Mouse (Mus musculus) heart, postnatal 14 days (tissue): ENCODE data around the gene Prdm16. TPM values are rescaled to one million over a fixed set of nuclear protein-coding genes. Genes with fewer than 3 reads are reported as not detected.

Experiments
- DNase-seq, 2 experiments: peaks; one replicate each; pipeline ENCODE4 v3.0.0; 2021 to 2022
- intact Hi-C: fragments of 180-260 bp; cut with DNase I; formaldehyde crosslinking; loops from one replicate; pipeline ENCODE4 v1.15.1; 2025
- total RNA-seq, 2 experiments: library from RNA; stranded (reverse); gene quantifications; 2 replicates each; pipeline ENCODE4 v1.2.3; 2021

Prdm16 gene
- total RNA-seq, 2 experiments from 2014 or later: 15.7 to 18.0 TPM

- no peak for DNase-seq
- intact Hi-C loops: no loop called here
Observed at GRCm38 (mm10) chr4:154569845-154570244, 66.8 kb downstream of the Prdm16 start.

GRCm38 (mm10) chr4:154568798-154569197 lies 67.9 kb downstream of the Prdm16 start:
- no peak for DNase-seq
- intact Hi-C loops: no loop called here

- intact Hi-C loops: no loop called here
Observed at GRCm38 (mm10) chr4:154567942-154568341, 68.7 kb downstream of the Prdm16 start.

DNA sequence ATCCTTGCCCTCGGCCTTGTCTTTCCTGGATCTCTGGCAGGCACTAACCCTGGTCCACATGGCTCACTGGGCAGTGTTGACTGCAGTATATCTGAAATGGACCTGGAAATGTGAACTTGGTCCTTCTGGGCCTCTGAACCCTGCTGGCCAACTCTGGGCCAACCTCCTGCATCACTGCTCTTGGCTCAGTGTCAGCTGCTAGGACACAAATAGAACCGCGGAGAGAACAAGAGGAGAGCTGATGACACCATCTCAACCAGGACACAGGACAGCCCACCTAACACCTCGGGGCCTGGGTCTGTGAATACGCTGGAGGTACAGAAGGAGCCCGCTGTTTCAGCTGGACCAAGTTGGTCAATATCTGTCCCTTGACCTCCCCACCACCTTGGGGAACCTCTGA lies 73.5 kb downstream of the Prdm16 start:
- intact Hi-C loops: no loop called here
- DNase-seq: peak in 1 of 2 experiments; percentile 45

More at GRCm38 (mm10) chr4:154567942-154568341, 68.7 kb downstream of the Prdm16 start:
- DNase-seq: no peak

GRCm38 (mm10) chr4:154558041-154558440 lies 78.6 kb downstream of the Prdm16 start:
- intact Hi-C loops: no loop called here
- no peak for DNase-seq

DNA sequence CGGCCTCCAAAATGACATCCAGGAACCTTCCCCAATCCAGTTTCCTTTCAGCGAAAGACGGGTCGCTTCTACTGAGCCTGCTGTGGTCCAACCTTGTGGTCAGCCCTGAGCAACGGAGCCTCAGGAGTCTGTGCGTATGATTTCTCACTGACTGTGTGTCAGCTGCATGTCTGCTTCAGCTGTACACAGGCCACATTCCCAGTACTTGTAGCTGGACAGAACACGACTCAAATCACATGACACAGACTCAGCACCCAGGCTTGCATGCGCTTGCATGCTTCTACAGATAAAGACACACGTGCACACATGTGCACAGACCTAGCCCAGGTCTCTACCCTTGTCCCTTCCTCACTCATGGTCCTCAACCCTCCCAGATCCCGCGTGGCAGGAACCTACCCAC lies 79.5 kb downstream of the Prdm16 start:
- intact Hi-C loops: no loop called here
- no peak for DNase-seq

DNA sequence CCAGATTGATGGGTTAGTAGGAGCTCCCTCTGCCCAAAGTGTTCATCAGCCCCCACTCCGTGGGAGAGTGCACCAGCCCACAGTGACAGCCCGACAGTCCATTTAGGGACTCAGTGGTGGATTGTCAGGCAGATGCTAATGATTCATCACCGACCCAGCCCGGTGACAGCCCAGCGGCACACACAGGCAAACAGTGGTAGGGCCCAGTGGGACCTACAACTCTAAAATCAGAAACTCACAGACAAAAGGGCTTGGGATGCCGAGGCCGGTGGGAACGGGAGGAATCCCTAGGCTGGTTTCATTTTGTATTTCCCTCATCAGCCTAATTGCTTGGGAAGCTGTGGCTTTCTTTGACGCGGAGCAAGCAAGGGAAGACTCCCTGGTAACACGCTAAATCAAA lies 80.3 kb downstream of the Prdm16 start:
- intact Hi-C loops: no loop called here
- DNase-seq: no peak

DNA sequence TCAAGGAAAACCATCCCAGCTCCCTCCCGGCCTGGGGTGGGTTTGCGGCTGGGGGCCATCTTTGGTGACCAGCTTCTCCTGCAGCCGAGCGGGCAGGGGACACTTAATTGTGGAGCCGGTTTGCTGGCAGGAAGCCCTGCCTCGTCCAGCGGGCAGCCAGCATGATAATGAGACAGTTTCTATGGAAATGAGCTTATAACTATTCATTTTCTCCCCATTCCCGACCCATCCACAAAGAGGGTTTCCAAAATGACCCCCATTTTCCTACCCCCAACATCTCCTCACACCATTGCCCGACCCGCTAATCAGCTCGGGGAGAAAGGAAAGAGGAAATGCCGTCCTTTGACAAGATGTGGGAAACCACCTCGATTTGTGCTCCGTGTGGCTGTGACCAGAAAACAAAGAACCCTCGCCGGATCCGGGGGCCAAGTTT lies 86.7 kb downstream of the Prdm16 start:
- DNase-seq: peak; percentile 40 to 54
- intact Hi-C loops: no loop called here

GRCm38 (mm10) chr4:154549497-154549896 lies 87.2 kb downstream of the Prdm16 start:
- intact Hi-C loops: no loop called here
- no peak for DNase-seq

DNA sequence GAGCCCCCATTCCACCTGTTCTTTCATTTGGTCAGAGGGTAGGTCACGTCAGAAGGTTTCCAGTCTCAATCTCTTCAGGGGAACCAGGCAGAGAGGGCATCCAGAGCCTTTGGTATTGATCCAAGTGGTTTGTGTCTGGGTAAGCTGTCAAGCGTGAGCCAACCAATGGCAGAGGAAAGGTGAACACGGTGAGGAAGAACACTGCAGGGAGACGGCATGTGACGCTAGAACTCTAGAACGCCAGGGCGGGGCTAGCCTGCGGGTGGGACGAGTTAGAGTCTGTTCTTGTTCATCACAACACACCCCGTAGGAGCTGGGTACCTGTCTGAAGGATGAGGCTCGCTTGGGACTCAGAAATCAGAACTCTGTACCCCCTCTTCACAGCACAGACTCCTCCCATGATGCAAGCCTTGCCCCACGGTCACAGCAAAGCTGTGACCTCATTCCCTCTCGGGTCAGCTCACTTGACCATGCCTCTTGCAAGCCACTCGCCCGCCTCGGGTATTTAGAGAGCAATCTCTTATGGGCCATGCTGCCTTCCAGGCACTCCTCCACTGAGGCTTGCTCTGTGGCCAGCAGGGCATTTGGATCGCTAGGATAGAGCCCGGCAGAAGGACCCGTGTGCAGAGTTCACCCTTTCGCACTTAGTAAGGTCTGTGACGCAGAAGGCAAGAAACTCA lies 89.4 kb downstream of the Prdm16 start:
- intact Hi-C loops: no loop called here
- peak; percentile 26 to 30 for DNase-seq

DNA sequence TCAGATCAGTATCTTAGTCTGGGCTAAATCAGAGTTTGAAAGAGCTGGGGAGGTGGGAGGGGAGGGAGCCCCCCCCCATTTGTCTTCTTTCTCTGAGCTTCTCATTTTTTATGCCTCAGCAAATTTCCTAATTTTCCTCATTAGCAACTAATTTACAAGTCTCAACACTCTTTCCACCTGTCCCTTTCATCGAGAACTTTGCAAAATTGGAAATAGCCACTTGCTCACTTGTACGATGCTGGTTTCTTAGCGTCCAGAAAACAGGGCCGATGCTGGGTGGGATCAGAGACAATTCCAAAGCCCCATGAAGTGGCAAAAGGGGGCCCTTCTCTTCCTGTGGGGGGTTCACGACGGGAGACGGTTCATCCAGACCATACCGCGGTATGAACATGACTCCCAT lies 91.4 kb downstream of the Prdm16 start:
- intact Hi-C loops: no loop called here
- no peak for DNase-seq

- no peak for DNase-seq
- intact Hi-C loops: no loop called here
Observed at GRCm38 (mm10) chr4:154543921-154544320, 92.8 kb downstream of the Prdm16 start.

- peak; percentile 37 to 56 for DNase-seq
- intact Hi-C loops: no loop called here
Observed at GRCm38 (mm10) chr4:154543128-154543527, 93.5 kb downstream of the Prdm16 start.

GRCm38 (mm10) chr4:154542568-154542967 lies 94.1 kb downstream of the Prdm16 start:
- intact Hi-C loops: no loop called here
- no peak for DNase-seq

GRCm38 (mm10) chr4:154541632-154542276 lies 94.9 kb downstream of the Prdm16 start:
- intact Hi-C loops: no loop called here
- no peak for DNase-seq

DNA sequence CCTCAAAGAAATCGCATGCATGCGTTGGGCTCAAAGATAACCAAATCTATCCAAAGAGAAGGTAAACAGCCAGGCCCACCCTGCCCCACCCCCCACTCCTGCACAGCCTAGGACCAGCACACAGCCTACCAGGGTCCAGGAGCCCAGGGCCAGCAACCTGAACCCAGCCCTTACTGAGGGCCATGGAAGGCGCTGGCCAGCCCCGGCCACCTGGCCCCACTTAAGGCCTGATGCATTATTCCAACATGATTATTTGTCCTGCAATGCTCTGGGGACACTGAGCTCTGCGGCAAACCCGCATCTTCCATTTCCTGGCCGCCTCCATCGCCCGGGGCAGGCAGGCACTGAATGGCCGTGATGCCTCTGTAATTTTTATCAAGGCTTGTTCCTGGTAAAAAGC lies 96.0 kb downstream of the Prdm16 start:
- intact Hi-C loops: no loop called here
- DNase-seq: no peak

GRCm38 (mm10) chr4:154539703-154540102 lies 97.0 kb downstream of the Prdm16 start:
- intact Hi-C loops: no loop called here
- no peak for DNase-seq

GRCm38 (mm10) chr4:154538727-154539126 lies 97.9 kb downstream of the Prdm16 start:
- intact Hi-C loops: no loop called here
- no peak for DNase-seq

DNA sequence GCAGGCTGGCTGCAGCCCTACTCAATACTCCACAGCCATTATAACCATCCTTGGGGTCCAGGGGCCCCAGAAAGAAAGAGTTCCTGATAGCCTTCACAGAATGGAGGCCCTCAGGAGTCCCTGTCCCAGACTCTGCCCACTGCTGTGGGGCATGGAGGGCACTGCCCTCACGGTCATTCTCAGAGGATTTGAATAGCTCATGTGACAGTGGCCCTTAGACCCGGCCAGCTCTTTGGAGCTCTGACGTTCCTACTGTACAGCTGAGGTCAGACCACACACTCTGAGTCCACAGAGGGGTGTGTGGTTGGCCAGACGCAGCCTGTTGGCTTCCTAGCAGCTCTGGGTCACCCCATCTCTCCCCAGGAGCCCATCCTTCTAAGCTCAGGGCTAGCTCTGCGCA lies 100.6 kb downstream of the Prdm16 start:
- DNase-seq: no peak
- intact Hi-C loops: no loop called here

DNA sequence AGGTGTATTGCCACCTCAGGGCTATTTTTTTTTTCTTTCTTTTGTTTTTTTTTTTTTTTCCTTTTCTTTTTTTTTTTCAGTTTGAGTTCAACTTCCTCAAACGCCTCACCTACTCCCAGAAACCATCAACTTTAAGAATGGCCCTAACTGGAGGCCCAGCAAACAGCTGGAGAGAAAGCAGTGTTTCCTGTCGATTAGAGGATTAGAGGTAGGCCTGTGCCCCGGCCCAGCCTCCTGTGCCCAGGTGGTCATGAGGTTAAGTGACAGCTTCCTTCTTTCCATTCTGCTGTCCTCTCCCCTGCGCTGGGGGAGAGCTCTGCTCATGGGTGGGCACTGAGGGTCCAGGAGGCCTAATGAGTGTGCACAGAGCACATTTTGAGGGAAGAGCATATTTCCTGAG lies 105.3 kb downstream of the Prdm16 start:
- DNase-seq: no peak
- intact Hi-C loops: no loop called here

DNA sequence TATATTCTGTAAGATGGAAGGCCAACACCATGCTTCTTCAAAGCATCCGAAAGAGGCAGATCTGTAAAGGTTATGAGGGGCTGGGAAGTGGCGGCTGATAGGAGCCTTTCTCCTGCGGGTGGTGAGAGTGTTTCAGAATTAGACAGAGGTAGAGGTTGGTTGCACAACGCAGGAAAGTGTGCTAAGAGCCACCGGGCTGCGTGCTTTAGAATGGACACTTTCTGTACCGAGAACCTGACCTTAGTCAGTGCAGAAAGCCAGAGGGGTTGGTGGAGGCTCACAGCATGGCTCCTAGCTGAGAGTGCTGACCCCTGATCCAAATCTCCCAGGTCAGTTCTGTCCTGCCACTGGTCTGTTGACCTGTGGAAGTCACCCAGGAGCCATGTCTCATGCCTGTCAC lies 106.3 kb downstream of the Prdm16 start:
- intact Hi-C loops: no loop called here

DNA sequence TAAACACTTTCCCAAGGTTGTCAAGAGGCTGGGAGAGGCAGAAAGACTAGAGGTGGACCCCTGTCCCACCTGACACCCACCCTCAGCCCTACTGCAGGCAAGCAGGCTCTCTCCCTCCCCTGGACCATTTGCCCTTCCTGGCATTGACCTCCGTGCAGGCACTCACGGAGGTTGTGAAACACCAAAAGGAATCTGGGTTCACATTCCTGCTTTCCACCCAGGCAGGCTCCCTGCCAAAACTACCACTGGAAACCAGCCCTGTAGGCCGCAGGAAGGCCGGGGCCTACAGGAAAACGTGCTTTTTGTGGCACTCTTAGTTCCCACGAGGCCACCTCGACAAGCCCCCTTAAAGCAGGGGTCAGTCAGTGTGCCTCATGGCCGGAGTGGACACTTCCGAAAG lies 109.2 kb downstream of the Prdm16 start:
- intact Hi-C loops: no loop called here
- peak; percentile 68 to 82 for DNase-seq

More for the DNA sequence above, 106.3 kb downstream of the Prdm16 start:
- DNase-seq: no peak
